Mouse (Mus musculus): ENCODE data around the gene Isy1.
A peak's percentile ranks its signal among the peaks of the same experiment; 100 is the strongest.
"Not testable (repeated sequence)": the region's sequence is repeated elsewhere in the genome, so short reads cannot be mapped to it uniquely, and the experiment has no call there.

The Isy1 gene

GRCm38 (mm10) chr6:87779174-87780165, 59.1 kb downstream of the Isy1 start:
- no peak for DNase-seq (ENCODE audit: low read depth, low spot score)

- no peak for DNase-seq (ENCODE audit: low read depth, low spot score)
Measured at GRCm38 (mm10) chr6:87778294-87779173, 60.1 kb downstream of the Isy1 start.

GRCm38 (mm10) chr6:87777842-87778241, 60.8 kb downstream of the Isy1 start, which contains the start of gene Gp9:
Gene Gp9 (plus strand): TSS chr6:87778072.
- no peak for DNase-seq (ENCODE audit: low read depth, low spot score)

GRCm38 (mm10) chr6:87776663-87777062, 61.9 kb downstream of the Isy1 start:
- DNase-seq (ENCODE audit: low read depth, low spot score), result no peak

- DNase-seq (ENCODE audit: low read depth, low spot score), result no peak
Measured at GRCm38 (mm10) chr6:87775588-87776245, 62.9 kb downstream of the Isy1 start.

- DNase-seq (ENCODE audit: low read depth, low spot score), result no peak
Measured at GRCm38 (mm10) chr6:87774909-87775308, 63.7 kb downstream of the Isy1 start.

- DNase-seq (ENCODE audit: low read depth, low spot score), result no peak
Measured at GRCm38 (mm10) chr6:87774466-87774865, 64.1 kb downstream of the Isy1 start.

GRCm38 (mm10) chr6:87770626-87771025, 68.0 kb downstream of the Isy1 start:
- peak; percentile 33 for DNase-seq (ENCODE audit: low read depth, low spot score)

- not testable (repeated sequence) for DNase-seq (ENCODE audit: low read depth, low spot score)
Measured at GRCm38 (mm10) chr6:87764296-87764695, 74.3 kb downstream of the Isy1 start.

Measured in CD4-positive, CD25-positive, alpha-beta regulatory T cell, adult 2 months (primary cell).